Mouse (Mus musculus) stomach, postnatal 0 days (tissue): ENCODE data around the gene Hist1h3c.
"Not testable (repeated sequence)": the region's sequence is repeated elsewhere in the genome, so short reads cannot be mapped to it uniquely, and the experiment has no call there.

Experiments used
- CTCF ChIP-seq: IDR thresholded peaks from 2 replicates; pipeline ENCODE4 v1.5.1; 2016; ENCODE audit warnings: antibody characterized with exemption, low read depth, mild to moderate bottlenecking, moderate library complexity
- EP300 ChIP-seq: optimal IDR thresholded peaks from 2 replicates; pipeline ENCODE3; 2016; ENCODE audit warnings: antibody characterized with exemption

- TF ChIP-seq CTCF, EP300: not testable (repeated sequence)
Observed at GRCm38 (mm10) chr13:23717593-23718245, 27.7 kb downstream of the Hist1h3c start.
